Mouse (Mus musculus) forelimb bud, embryonic 11.5 days (tissue): ENCODE measurements at regions not wholly inside any gene's neighbourhood (a gene's known extent, or its start where the extent isn't known, plus 50 kb on each side); places are given as distances from the start of the nearest gene placed in this dataset.

Source experiments
- DNase-seq: peaks from one replicate; pipeline ENCODE4 v3.0.0-alpha.2; 2012; ENCODE audit warnings: low read depth, low spot score

DNA sequence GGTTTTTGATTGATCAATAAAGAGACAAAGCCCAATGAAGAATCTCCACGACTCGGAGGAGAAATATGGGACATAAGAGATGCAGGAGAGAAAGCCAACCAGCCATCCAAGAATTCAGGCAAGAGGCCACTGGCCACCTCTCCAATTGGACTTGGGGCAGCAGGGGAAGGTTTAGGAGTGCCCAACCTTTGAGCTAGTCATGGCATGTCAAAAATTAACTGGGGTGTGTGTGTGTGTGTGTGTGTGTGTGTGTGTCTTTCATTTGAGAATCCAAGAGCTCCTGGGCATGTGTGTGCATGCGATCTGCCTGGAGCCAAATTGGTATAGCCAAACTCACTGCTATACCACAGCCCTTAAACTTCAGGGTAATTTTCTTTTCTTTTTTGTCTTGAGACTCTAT, 51.6 kb upstream of the Cecr2 start:
- DNase-seq, result no peak

DNA sequence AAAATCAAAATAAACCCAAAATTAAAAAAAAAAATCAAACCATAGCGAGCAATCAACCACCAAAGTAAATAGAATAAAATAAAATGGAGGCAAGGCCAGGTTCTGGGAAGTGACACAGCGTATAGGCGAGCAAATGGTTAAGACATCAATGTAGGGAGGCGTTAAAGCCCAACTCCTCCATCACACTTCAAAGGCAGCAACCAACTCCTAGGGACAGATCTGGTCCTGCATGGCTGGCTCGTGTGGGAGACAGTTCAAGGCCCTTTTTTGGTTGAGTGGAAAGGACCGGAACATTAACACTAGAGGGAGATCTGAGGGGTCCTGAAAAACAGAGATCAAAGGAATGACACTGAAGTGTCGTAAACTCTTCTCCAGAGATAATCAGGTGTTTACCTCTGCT, 53.8 kb upstream of the Cecr2 start:
- DNase-seq, result no peak

DNA sequence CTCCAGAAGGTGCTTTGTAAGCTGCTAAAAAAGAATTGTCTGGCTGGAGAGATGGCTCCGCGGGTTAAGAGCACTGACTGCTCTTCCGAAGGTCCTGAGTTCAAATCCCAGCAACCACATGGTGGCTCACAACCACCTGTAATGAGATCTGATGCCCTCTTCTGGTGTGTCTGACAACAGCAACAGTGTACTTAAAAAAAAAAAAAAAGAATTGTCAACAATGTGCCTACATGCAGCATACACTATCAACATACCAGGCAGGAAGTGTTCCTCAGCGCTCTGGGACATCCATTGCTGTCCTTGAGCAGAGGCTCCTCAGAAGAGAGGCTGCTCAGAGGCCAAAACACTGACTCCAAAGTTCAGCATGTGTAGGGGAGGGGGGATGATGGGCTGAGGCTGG, 56.3 kb upstream of the Cecr2 start:
- no peak for DNase-seq

DNA sequence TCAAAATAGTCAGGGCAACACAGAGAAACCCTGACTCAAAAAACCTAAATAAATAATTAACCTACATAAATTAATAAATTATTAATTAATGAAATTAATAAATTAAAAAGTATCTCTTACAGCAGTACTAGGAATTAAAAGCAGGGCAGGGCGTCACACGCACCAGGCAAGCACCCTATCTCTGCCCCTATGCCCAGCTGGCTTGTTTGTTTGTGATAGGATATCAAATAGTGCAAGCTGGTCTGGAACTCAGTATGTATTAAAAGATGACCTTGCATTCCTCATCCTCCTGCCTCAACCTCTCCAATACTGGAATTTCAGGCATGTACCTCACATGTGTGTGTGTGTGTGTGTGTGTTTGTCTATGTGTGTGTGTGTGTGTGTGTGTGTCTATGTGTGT, 60.7 kb upstream of the Cecr2 start:
- DNase-seq, result no peak

DNA sequence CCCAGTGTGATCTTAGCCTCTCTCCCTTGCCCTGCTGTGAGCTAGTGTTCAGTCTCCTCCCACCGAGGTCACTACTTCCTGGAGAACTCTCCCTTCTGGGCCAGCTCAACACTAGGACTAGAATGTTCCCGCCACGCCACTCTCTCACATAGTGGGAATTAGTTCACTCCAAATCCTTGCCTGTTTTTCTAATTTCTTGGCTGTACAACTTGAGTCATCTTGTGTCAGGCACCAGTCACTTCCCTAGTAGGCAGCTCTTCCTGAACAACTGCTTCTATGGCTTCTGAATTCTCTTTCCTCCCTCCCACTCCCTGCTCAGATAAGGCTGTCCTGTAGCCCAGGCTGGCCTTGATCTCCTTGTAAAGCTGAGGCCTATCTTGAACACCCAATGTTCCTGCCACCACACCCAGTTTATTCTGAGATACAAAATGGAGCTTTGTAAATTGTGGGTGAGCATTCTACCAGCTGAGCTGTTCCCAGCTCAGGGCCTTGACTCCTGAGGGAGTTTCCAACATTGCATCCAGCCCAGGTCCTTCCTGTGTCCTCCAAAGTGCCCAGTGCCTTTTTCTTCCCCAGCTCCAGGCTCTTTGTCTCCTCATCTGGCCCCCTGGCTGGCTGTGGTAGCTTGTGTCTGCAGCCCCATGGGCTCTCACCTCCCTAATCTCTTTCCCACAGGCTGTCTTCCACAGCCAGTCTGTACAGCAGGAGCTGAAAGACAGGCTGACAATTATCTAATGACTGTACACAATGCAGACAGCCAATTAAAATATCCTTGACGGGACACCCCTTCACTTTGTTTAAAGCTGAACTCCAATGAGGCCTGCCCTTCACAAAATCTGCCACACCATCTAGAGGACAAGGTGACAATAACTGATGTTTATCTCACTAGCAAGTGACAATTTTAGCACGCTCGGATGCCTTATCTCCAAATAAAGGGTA, 61.9 kb upstream of the Cecr2 start:
- no peak for DNase-seq

DNA sequence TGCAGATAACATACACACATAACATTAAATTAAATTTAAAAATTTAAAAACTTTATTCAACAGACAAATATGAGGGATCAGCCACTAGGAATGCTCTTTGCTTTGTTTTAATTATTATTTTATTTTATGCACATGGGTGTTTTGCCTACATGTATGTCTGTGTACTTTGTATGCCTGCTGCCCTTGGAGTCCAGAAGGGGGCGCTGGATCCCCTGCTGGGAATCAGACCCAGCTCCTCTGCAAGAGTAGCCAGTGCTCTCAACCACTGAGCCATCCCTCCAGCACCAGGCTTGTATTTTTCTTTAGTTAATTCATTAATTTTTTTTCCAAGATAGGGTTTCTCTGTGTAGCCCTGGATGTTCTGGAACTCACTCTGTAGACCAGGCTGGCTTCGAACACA, 62.7 kb upstream of the Cecr2 start:
- DNase-seq, result no peak

DNA sequence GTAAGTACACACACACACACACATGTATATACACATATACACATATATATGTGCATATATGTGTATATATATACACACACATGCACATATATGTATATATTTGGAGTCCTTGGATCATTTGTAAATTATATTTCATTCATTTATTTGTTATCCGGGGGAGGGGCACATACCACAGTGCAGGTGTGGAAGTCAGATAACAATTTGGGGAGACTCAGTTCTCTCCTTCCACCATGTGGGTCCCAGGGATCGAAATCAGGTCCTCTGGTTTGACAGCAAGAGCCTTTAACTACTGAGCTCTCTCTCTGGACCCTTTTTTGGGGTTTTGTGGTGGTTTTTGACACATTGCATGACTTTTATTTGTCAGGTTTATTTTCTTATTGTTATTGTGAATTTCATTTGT, 65.8 kb upstream of the Cecr2 start:
- DNase-seq, result no peak

DNA sequence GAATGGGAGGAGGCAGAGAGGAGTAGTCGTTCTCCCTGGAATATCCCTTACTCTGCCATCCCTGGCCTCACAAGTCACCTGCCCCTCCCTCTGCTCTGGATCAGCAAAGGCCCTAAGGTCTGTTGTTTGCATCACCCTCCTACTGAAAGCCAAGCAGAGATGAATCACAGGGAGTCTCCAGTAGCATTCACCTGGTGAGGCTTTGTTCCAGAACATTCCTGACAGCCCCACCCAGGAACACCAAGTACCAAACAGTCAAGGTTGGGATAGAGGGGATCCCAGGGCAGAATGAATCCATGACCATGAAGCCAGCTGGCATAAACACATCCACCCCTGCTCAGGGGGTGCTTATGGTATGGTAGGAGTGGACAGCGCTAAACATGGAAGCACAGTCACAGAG, 67.4 kb upstream of the Hdhd5 start:
- DNase-seq, result no peak

DNA sequence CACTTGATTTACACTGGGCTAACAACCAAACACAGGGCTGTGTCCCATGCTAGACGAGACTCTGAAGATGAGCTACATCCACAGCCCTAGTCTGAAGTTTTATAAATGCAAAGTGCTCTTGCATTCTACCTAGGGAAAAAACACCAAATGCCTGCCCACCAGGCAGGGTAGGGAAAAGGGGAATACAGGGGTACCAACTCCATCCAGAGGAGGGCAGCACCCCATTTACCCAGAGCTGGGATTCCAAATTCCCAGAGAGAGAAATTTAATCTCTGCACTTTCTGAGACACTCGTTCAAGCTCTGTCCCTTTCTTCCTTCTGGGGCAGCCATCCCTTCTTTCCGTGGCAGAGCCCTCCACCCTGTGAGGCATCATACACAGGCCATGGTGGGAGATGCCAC, 66.8 kb upstream of the Hdhd5 start:
- no peak for DNase-seq

DNA sequence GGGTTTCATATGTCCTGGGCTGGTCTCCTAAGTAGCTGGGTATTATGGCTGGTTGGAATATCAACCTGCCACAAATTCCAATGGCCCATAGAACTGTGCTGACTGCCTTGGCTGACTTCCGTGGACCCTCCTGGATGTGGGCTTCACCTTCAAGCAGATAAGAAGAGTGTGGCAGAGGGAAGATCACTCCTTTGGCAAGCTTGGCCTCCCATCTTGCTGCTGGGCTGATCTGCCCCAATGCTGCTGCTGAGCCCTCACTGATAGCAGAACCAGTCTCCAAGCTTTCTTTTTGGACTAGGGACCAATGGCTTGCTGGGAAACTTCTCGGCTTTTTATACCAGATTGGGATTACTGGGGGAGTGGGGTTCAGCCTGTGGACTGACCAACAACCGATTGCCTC, 65.6 kb upstream of the Hdhd5 start:
- DNase-seq, result no peak

DNA sequence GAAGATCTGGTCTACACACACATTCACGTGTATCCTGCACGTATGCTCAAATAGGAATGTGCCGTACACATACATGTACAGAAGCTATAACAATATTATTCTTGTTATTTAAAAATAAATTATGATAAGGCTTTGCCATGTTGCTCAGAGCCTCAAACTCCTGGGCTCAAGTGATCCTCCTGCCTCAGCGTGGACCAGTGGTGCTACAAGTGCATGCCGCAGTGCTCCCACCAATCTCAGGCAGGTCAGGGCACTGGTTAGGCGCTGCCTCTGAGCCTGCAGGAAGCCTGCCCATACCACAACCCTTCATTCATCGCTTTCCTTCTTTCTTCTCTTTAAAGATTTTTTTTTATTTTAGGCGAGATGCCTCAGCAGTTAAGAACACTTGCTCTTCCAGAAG, 63.3 kb upstream of the Hdhd5 start:
- no peak for DNase-seq

DNA sequence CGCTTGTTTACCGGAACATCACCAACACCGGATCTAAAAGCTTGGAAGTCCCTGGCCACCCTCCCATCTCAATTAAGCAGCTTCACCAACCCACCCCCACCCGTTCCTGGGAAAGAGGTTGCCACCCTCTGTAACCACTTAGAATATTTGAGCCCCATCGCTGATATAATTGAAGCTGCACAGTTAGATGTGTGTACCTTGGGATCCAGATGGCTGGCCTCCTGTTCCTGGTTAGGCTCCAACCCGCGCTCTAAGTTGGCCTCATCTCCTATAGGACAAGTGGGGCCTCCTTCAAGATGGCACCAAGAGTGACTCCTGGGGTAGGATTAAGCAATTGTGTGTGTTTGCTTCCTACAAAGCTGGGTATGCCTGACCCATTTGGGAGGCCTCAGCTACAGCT, 61.6 kb upstream of the Hdhd5 start:
- DNase-seq, result no peak

DNA sequence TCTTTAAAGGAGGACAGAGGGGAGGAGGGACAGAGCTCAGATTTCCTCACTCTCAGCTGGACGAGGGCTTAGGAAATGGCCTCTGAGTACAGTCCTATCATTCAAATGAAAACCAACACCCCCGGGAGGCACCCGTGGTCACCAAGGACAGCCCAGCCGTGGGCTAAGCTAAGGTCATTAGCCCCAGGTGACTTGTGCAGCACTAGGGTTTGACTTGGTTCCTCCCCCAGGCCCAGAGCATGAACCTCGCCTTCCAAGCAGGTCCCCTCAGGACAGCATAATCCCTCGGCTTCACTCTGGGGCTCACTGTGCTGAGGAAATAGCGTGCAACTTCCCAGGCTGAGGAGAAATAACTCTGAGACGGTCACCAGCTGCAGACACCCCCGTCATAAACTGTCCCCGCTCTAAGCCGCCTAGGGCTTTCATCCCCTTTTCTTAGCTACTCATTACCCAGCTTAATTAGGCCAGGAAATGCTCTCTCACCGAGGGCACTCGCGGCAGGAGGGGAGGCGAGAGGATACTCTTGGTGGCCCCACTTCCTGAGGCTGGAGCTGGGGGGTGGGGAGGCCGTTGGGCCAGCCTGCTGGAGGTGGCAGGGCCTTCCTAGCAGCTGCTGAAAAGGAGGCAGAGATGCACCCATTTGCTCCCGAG, 61.0 kb upstream of the Hdhd5 start:
- DNase-seq, result peak; percentile 69

DNA sequence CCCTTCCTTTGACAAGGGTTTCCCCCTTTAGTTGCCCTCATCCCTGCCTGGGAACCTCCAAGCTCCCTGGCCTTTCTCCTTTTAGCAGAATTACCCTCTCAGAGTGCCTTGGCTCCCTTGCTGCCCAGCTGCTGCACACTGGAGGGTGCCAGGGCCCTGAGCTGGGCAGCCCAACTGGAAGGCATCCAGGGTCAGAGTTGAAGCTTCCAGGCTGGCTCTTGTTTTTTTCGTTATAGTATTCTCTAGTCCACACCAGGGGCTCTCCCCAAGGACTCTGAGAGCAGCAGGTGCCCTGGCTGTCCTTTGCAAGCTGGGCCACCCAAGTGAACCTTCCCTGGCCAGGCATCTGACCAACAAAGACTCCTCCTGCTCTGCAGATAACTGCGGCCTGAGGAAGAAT, 59.1 kb upstream of the Hdhd5 start:
- no peak for DNase-seq

DNA sequence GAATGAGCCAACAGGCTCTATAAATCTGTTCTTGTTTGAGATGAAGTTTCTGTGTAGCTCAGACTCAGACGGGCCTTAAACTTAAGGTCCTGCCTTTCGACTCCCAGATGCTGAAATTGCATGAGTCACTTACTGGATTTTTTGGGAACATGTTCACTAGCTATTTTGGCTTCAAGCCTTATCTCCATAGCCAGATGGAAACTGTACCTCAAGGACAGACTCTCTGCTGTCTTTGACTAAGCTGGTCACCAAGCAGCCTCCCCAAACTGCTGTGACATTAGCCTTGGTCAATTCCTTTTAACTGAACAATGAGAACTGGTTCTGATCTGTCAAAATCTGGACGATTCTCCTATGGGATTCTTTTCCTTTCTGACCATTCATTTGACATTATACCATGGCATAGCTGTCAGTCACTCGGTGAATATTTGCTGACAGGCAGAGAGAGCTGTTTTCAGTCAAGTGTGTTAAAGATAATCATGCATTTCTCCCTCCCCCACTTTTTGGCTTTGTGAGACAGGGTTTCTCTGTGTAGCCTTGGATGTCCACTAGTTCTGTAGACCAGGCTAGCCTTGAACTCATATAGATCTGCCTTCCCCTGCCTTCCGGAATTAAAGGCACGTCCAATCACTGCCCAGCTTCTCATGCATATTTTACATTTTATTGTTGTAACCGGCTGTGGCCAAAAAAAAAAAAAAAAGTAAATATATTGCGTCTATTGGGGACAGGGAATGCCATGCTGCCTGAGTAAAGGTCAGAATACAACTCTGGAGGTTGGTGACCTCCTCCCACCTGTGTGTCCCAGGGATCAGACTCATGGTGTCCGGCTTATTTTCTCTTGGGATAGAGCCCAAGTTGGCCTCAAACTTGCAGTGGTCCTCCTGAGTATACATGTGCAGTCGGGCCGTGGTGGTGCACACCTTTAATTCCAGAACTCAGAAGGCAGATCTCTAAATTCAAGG, 57.9 kb upstream of the Hdhd5 start:
- no peak for DNase-seq

DNA sequence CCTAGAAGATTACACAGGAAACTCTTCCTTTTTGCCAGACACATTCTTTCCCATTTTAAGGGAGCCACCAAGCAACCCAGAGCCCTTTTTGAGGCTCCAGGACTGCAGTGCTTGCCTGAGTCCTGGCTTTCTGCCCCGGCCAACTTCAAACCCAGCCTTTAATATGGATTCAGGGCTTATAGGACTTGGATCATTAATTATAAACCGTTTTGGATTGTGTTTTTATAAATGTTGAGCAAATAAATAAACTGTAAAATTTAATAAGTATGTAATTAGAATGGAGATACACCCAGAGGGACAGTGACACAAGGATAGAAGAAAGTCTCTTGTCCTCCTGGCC, 54.8 kb upstream of the Hdhd5 start:
- DNase-seq, result no peak

DNA sequence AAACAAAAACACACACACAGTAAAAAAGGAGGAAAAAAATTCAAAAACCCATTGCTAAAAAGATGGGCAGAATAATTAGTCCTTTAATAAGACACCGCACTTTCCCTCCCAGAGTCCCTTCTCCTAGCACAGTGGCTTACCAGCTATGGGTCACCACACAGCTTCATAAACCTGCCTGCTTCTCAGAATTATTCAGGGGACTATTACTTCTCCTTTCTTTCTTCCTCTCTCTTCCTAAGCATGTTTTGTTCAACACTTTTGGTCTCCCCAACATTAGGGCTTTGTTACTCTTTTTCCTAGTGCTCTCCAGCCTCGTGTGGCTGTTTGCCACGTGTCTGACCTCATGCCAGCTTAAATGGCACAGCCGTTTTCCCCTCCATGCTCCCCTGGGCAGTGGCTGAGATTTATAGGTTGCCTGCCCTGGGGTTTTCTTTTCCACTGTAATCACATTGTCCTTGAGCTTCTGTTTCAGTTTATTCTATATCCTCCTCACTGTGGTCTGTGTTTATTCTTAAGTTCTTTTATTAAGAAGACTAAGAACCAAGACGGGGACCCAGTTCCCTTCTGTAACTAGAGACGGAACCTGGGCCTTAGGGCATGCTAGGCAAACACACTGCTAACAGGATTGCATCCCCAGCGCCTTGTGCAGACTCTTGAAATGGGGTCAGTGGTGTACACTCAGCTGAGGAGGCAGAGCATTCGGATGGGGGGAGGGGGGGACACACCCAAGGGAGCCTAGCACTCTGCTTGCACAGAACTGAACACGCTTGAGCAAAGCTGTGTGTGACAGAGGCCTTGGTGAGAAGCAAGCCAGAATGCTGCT, 54.2 kb upstream of the Hdhd5 start:
- DNase-seq, result no peak

DNA sequence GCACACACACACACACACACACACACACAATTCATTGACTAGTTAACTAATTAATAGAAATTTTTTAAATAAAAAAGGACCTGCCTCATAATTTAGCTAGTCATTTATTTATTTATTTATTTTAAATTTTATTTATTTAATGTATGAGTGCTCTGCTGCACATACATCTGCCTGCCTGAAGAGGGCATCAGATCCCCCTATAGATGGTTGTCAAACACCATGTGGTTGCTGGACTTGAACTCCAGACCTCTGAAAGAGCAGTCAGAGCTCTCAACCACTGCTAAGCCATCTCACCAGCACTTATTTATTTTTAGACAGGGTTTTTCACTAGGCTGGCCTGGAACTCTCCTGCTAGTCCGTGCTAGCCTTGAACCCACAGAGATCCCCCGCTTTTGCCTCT, 50.6 kb upstream of the Hdhd5 start:
- DNase-seq, result no peak
